Mouse (Mus musculus) adrenal gland, adult 18-20 months (tissue): ENCODE measurements around the gene Dstn. TPM values are rescaled to one million over a fixed set of nuclear protein-coding genes. Genes with fewer than 3 reads are reported as not detected.

Source experiments
- total RNA-seq, 2 experiments: library from RNA; stranded (reverse); gene quantifications; 1 replicate in 1 of 2; 2 replicates in 1 of 2; pipeline ENCODE4 v1.2.3; 2021

Dstn gene
- total RNA-seq, 2 experiments from 2014 or later, result 183 to 264 TPM

Other genes with a start within 250 kb of the Dstn start
- gene Bfsp1, start 52.1 kb upstream of the Dstn start, total RNA-seq, result under 1 TPM; 0.36 to 0.51 TPM
- 100 to 1,000 TPM; 152 to 176 TPM for gene Rrbp1, start 95.9 kb downstream of the Dstn start, total RNA-seq
- not detected for gene Banf2, start 117.7 kb downstream of the Dstn start, total RNA-seq